Mouse (Mus musculus) layer of hippocampus, adult 18-20 months (tissue): ENCODE measurements around the gene Usp25. TPM values are rescaled to one million over a fixed set of nuclear protein-coding genes. Genes with fewer than 3 reads are reported as not detected.

ENCODE experiments used
- DNase-seq, 2 experiments: peaks; one replicate each; pipeline ENCODE4 v3.0.0; 2022; ENCODE audit warnings: low spot score in 2 of 2
- total RNA-seq, 2 experiments: library from RNA; stranded (reverse); gene quantifications; 2 replicates each; pipeline ENCODE4 v1.2.3; 2021

The Usp25 gene
- total RNA-seq, 2 experiments from 2014 or later, result 35.9 to 36.8 TPM

GRCm38 (mm10) chr16:77034329-77034728 is 20.8 kb downstream of the Usp25 start:
- no peak for DNase-seq

- no peak for DNase-seq
Measured at GRCm38 (mm10) chr16:77034751-77035150, 21.2 kb downstream of the Usp25 start.

GRCm38 (mm10) chr16:77041573-77041972 is 28.1 kb downstream of the Usp25 start:
- no peak for DNase-seq

GRCm38 (mm10) chr16:77043499-77043898 is 30.0 kb downstream of the Usp25 start:
- DNase-seq, result no peak

GRCm38 (mm10) chr16:77054184-77054583 is 40.7 kb downstream of the Usp25 start:
- no peak for DNase-seq

GRCm38 (mm10) chr16:77055519-77056159 is 42.1 kb downstream of the Usp25 start:
- no peak for DNase-seq

GRCm38 (mm10) chr16:77056160-77056520 is 42.6 kb downstream of the Usp25 start:
- DNase-seq, result no peak

- DNase-seq, result no peak
Measured at GRCm38 (mm10) chr16:77058567-77058966, 45.1 kb downstream of the Usp25 start.

GRCm38 (mm10) chr16:77060166-77060565 is 46.7 kb downstream of the Usp25 start:
- no peak for DNase-seq

GRCm38 (mm10) chr16:77063916-77064315 is 50.4 kb downstream of the Usp25 start:
- no peak for DNase-seq

- peak in 1 of 2 experiments; percentile 57 for DNase-seq
Measured at GRCm38 (mm10) chr16:77076954-77077735, 63.6 kb downstream of the Usp25 start.

- no peak for DNase-seq
Measured at GRCm38 (mm10) chr16:77077736-77078005, 64.2 kb downstream of the Usp25 start.

GRCm38 (mm10) chr16:77084071-77084470 is 70.6 kb downstream of the Usp25 start:
- no peak for DNase-seq

- DNase-seq, result no peak
Measured at GRCm38 (mm10) chr16:77089806-77090205, 76.3 kb downstream of the Usp25 start.

- no peak for DNase-seq
Measured at GRCm38 (mm10) chr16:77093526-77093925, 80.0 kb downstream of the Usp25 start.

GRCm38 (mm10) chr16:77095017-77095551 is 81.6 kb downstream of the Usp25 start:
- DNase-seq, result no peak

- peak; percentile 73 to 94 for DNase-seq
Measured at GRCm38 (mm10) chr16:77099018-77099869, 85.7 kb downstream of the Usp25 start.

GRCm38 (mm10) chr16:77103637-77104264 is 90.2 kb downstream of the Usp25 start:
- DNase-seq, result no peak

GRCm38 (mm10) chr16:77111268-77111667 is 97.8 kb downstream of the Usp25 start:
- DNase-seq, result no peak

- no peak for DNase-seq
Measured at GRCm38 (mm10) chr16:77125908-77126307, 112.4 kb downstream of the Usp25 start.

GRCm38 (mm10) chr16:77128683-77129082 is 115.2 kb downstream of the Usp25 start:
- DNase-seq, result peak in 1 of 2 experiments; percentile 15
